Mouse (Mus musculus): Measurements from ENCODE around the gene Calcoco1. TPM values are rescaled to one million over a fixed set of nuclear protein-coding genes. Genes with fewer than 3 reads are reported as not detected.

Calcoco1 gene
- polyA plus RNA-seq, 1 experiment: 51.9 TPM

- Histone ChIP-seq H3K27ac (ENCODE audit: insufficient read depth, low read length) (no peak overlapping the region), H3K36me3 (ENCODE audit: control insufficient read depth, insufficient read depth, low read length, poor library complexity, severe bottlenecking) (no peaks in the 10 kb centered on the region), H3K27me3 (ENCODE audit: control insufficient read depth, insufficient read depth, low read length, poor library complexity, severe bottlenecking) (peaks cover 5% of the 10 kb centered on the region), H3K9ac (ENCODE audit: low read depth, poor library complexity, severe bottlenecking) (no peak overlapping the region), H3K4me1 (ENCODE audit: control insufficient read depth, insufficient read depth, low read length) (no peaks in the 10 kb centered on the region), H3K9me3 (replicated peaks; ENCODE audit: control insufficient read depth, insufficient read depth, low read length, poor library complexity, severe bottlenecking) (no peaks in the 10 kb centered on the region), H3K4me3 (ENCODE audit: low read depth, low read length) (no peak overlapping the region; the same call in 1 of the 2 replicates)
- no peak for TF ChIP-seq POLR2A (IDR thresholded peaks at IDR 0.05; ENCODE audit: insufficient read depth, low read length)
- no peak for TF ChIP-seq EP300 (IDR thresholded peaks at IDR 0.05; ENCODE audit: insufficient read depth, low read depth, low read length)
- TF ChIP-seq CTCF (IDR thresholded peaks at IDR 0.05; ENCODE audit: low read depth, low read length): no peak
Measured at GRCm38 (mm10) chr15:102743996-102744395, 22.0 kb upstream of the Calcoco1 start.

- TF ChIP-seq CTCF (IDR thresholded peaks at IDR 0.05; ENCODE audit: low read depth, low read length) (no peak), EP300 (IDR thresholded peaks at IDR 0.05; ENCODE audit: insufficient read depth, low read depth, low read length) (no peak), POLR2A (IDR thresholded peaks at IDR 0.05; ENCODE audit: insufficient read depth, low read length) (no peak)
Measured at GRCm38 (mm10) chr15:102743196-102743595, 21.2 kb upstream of the Calcoco1 start.

GRCm38 (mm10) chr15:102742589-102742988, 20.6 kb upstream of the Calcoco1 start:
- no peaks in the 10 kb centered on the region for H3K36me3 ChIP-seq (ENCODE audit: control insufficient read depth, insufficient read depth, low read length, poor library complexity, severe bottlenecking)
- H3K4me1 ChIP-seq (ENCODE audit: control insufficient read depth, insufficient read depth, low read length): no peaks in the 10 kb centered on the region
- H3K9ac ChIP-seq (ENCODE audit: low read depth, poor library complexity, severe bottlenecking): no peak overlapping the region
- no peak overlapping the region for H3K27ac ChIP-seq (ENCODE audit: insufficient read depth, low read length)
- no peak for TF ChIP-seq POLR2A (IDR thresholded peaks at IDR 0.05; ENCODE audit: insufficient read depth, low read length)
- TF ChIP-seq CTCF (IDR thresholded peaks at IDR 0.05; ENCODE audit: low read depth, low read length): peak; percentile 100
- no peak for TF ChIP-seq EP300 (IDR thresholded peaks at IDR 0.05; ENCODE audit: insufficient read depth, low read depth, low read length)
- no peaks in the 10 kb centered on the region for H3K9me3 ChIP-seq (replicated peaks; ENCODE audit: control insufficient read depth, insufficient read depth, low read length, poor library complexity, severe bottlenecking)
- H3K27me3 ChIP-seq (ENCODE audit: control insufficient read depth, insufficient read depth, low read length, poor library complexity, severe bottlenecking): peaks cover 5% of the 10 kb centered on the region
- no peak overlapping the region for H3K4me3 ChIP-seq (ENCODE audit: low read depth, low read length)

More at GRCm38 (mm10) chr15:102743196-102743595, 21.2 kb upstream of the Calcoco1 start:
- no peak overlapping the region for H3K4me3 ChIP-seq (ENCODE audit: low read depth, low read length)
- H3K36me3 ChIP-seq (ENCODE audit: control insufficient read depth, insufficient read depth, low read length, poor library complexity, severe bottlenecking): no peaks in the 10 kb centered on the region
- H3K9me3 ChIP-seq (replicated peaks; ENCODE audit: control insufficient read depth, insufficient read depth, low read length, poor library complexity, severe bottlenecking): no peaks in the 10 kb centered on the region
- H3K9ac ChIP-seq (ENCODE audit: low read depth, poor library complexity, severe bottlenecking): no peak overlapping the region
- H3K27me3 ChIP-seq (ENCODE audit: control insufficient read depth, insufficient read depth, low read length, poor library complexity, severe bottlenecking): peaks cover 5% of the 10 kb centered on the region
- H3K4me1 ChIP-seq (ENCODE audit: control insufficient read depth, insufficient read depth, low read length): no peaks in the 10 kb centered on the region
- H3K27ac ChIP-seq (ENCODE audit: insufficient read depth, low read length): no peak overlapping the region

GRCm38 (mm10) chr15:102739520-102740297, 17.7 kb upstream of the Calcoco1 start:
- Histone ChIP-seq H3K4me1 (ENCODE audit: control insufficient read depth, insufficient read depth, low read length) (no peaks in the 10 kb centered on the region), H3K27me3 (ENCODE audit: control insufficient read depth, insufficient read depth, low read length, poor library complexity, severe bottlenecking) (no peaks in the 10 kb centered on the region), H3K27ac (ENCODE audit: insufficient read depth, low read length) (no peak overlapping the region)

GRCm38 (mm10) chr15:102738434-102738833, 16.5 kb upstream of the Calcoco1 start:
- no peaks in the 10 kb centered on the region for H3K4me1 ChIP-seq (ENCODE audit: control insufficient read depth, insufficient read depth, low read length)
- H3K36me3 ChIP-seq (ENCODE audit: control insufficient read depth, insufficient read depth, low read length, poor library complexity, severe bottlenecking): no peaks in the 10 kb centered on the region
- TF ChIP-seq POLR2A (IDR thresholded peaks at IDR 0.05; ENCODE audit: insufficient read depth, low read length): no peak
- no peak for TF ChIP-seq EP300 (IDR thresholded peaks at IDR 0.05; ENCODE audit: insufficient read depth, low read depth, low read length)
- TF ChIP-seq CTCF (IDR thresholded peaks at IDR 0.05; ENCODE audit: low read depth, low read length): no peak
- H3K9ac ChIP-seq (ENCODE audit: low read depth, poor library complexity, severe bottlenecking): no peak overlapping the region
- no peak overlapping the region for H3K4me3 ChIP-seq (ENCODE audit: low read depth, low read length)
- no peak overlapping the region for H3K27ac ChIP-seq (ENCODE audit: insufficient read depth, low read length)
- no peaks in the 10 kb centered on the region for H3K9me3 ChIP-seq (replicated peaks; ENCODE audit: control insufficient read depth, insufficient read depth, low read length, poor library complexity, severe bottlenecking)
- H3K27me3 ChIP-seq (ENCODE audit: control insufficient read depth, insufficient read depth, low read length, poor library complexity, severe bottlenecking): no peaks in the 10 kb centered on the region

More at GRCm38 (mm10) chr15:102739520-102740297, 17.7 kb upstream of the Calcoco1 start:
- TF ChIP-seq CTCF (IDR thresholded peaks at IDR 0.05; ENCODE audit: low read depth, low read length) (peak; percentile 93), EP300 (IDR thresholded peaks at IDR 0.05; ENCODE audit: insufficient read depth, low read depth, low read length) (no peak)
- Histone ChIP-seq H3K4me3 (ENCODE audit: low read depth, low read length) (no peak overlapping the region), H3K9ac (ENCODE audit: low read depth, poor library complexity, severe bottlenecking) (no peak overlapping the region), H3K9me3 (replicated peaks; ENCODE audit: control insufficient read depth, insufficient read depth, low read length, poor library complexity, severe bottlenecking) (no peaks in the 10 kb centered on the region), H3K36me3 (ENCODE audit: control insufficient read depth, insufficient read depth, low read length, poor library complexity, severe bottlenecking) (no peaks in the 10 kb centered on the region)

- TF ChIP-seq POLR2A (IDR thresholded peaks at IDR 0.05; ENCODE audit: insufficient read depth, low read length): no peak
- TF ChIP-seq CTCF (IDR thresholded peaks at IDR 0.05; ENCODE audit: low read depth, low read length): no peak
- TF ChIP-seq EP300 (IDR thresholded peaks at IDR 0.05; ENCODE audit: insufficient read depth, low read depth, low read length): no peak
- H3K4me3 ChIP-seq (ENCODE audit: low read depth, low read length): no peak overlapping the region
- H3K9ac ChIP-seq (ENCODE audit: low read depth, poor library complexity, severe bottlenecking): no peak overlapping the region
- no peaks in the 10 kb centered on the region for H3K4me1 ChIP-seq (ENCODE audit: control insufficient read depth, insufficient read depth, low read length)
- no peaks in the 10 kb centered on the region for H3K9me3 ChIP-seq (replicated peaks; ENCODE audit: control insufficient read depth, insufficient read depth, low read length, poor library complexity, severe bottlenecking)
- H3K27ac ChIP-seq (ENCODE audit: insufficient read depth, low read length): no peak overlapping the region
- H3K36me3 ChIP-seq (ENCODE audit: control insufficient read depth, insufficient read depth, low read length, poor library complexity, severe bottlenecking): no peaks in the 10 kb centered on the region
- no peaks in the 10 kb centered on the region for H3K27me3 ChIP-seq (ENCODE audit: control insufficient read depth, insufficient read depth, low read length, poor library complexity, severe bottlenecking)
Measured at GRCm38 (mm10) chr15:102737092-102737491, 15.1 kb upstream of the Calcoco1 start.

All from ES-Bruce4 (cell line).